Mouse (Mus musculus): ENCODE results near the gene Rab44.

DNA sequence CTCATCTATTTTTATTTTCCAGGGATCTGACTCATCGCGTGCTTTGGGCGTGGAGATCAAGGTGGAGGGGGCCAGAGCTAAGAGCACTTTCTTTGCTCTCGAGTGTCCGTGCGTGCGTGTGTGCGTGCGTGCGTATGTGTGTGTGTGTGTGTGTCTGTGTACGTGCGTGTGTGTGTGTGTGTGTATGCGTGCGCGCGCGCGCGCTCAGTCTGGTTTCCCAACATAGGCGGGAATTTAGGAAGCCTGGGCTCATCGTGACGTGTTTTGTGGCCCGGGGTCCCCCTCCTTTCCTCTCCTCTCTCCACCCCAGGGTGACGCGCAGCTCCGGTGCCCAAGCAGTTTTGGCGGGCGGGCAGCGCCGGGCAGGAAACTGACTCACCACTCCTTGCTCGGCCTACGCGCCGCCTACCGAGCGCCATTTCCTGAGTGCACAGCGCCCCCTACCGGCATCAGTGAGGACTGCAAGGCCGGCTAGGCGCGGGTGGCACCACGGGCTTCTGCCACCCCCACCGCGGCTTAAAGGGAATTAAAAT, 18.7 kb upstream of the Rab44 start:
- peak; percentile 93 for TF ChIP-seq CTCF (IDR thresholded peaks at IDR 0.05; ENCODE audit: low read depth, low read length)
- no peak for TF ChIP-seq GATA1 (IDR thresholded peaks at IDR 0.05; ENCODE audit: borderline replicate concordance, low read length)

Measured in G1E (cell line).